8 mouse cellular contexts compared by ENCODE assay signal in the genomic region with DNA sequence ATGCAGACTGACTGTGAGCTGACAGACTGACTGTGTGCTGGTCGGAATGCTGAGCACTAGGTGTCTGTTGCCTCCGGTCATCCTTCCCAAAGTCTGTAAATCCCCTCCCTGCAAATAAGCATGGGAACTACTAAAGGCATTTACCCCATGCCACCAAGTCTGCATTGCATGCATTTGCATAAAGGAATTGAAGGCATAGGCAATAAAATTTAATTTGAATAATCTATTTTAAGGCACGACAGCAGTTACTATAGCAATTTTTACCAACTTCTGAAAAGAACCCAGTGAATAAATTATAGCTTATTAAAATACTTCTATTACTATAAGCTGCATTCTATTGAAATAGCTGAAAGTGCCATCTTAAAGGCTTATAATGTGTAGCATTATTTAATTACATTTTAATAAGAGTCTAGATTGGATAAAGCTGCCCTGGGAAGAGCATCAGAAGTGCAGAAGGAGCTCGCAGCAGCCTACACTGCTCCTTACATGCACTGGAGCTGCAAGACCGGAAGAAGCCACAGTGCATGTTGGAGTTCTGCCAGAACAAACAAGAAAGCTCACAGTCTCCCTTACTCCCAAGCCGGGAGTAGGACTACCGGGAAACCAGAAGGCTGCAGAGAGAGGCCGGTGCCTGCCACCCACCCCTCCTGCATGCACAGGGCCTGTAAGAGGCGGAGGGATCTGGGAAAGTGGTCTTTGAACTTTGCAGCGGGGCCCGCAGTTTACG. TPM values are rescaled to one million over a fixed set of nuclear protein-coding genes. Genes with fewer than 3 reads are reported as not detected.
DNase-seq lines count a peak whose midpoint lies in the region; ATAC-seq and TF ChIP-seq lines count a peak whose summit lies in the region.

No protein-coding gene starts in this region.

- peak; percentile 48 for DNase-seq in adrenal gland, postnatal 14 days
- DNase-seq in adrenal gland, postnatal 25 days, result no peak
- DNase-seq in brain, embryonic 14.5 days (ENCODE audit: low read depth), result peak; percentile 83
- peak; percentile 54 for DNase-seq in kidney, adult 18-20 months
- peak; percentile 37 for DNase-seq in lung, postnatal 0 days (ENCODE audit: low spot score)
- DNase-seq in spleen, postnatal 14 days (ENCODE audit: low spot score in 2 of 2), result no peak
- no peak for DNase-seq in gastrocnemius, postnatal 10 days
- no peak for DNase-seq in spleen, postnatal 36 days (ENCODE audit: low spot score in 2 of 2)

- TF ChIP-seq POLR2A in brain, embryonic 14.5 days (IDR thresholded peaks at IDR 0.05; ENCODE audit: borderline replicate concordance, extremely low read depth, insufficient read depth, insufficient read length, poor library complexity, severe bottlenecking), result no peak

- H3K4me3 ChIP-seq in lung, postnatal 0 days (ENCODE audit: low read depth, low read length), result peak overlapping the region; percentile 5; the same call in 1 of the 2 replicates

- H3K36me3 ChIP-seq in lung, postnatal 0 days (ENCODE audit: insufficient read depth, low read length), result no peaks in the 10 kb centered on the region

- no peak for TF ChIP-seq EP300 in lung, postnatal 0 days (IDR thresholded peaks at IDR 0.05)

- H3K27ac ChIP-seq in lung, postnatal 0 days (ENCODE audit: low read length), result peak overlapping the region; percentile 69

- no peak for TF ChIP-seq CTCF in brain, embryonic 14.5 days (IDR thresholded peaks at IDR 0.05; ENCODE audit: borderline replicate concordance, extremely low read depth, insufficient read depth, insufficient read length)
- no peak for TF ChIP-seq CTCF in lung, postnatal 0 days (IDR thresholded peaks at IDR 0.05)

- H3K9ac ChIP-seq in lung, postnatal 0 days (replicated peaks; ENCODE audit: low read depth), result no peak overlapping the region

- H3K27me3 ChIP-seq in lung, postnatal 0 days (replicated peaks; ENCODE audit: insufficient read depth, low read length), result no peaks in the 10 kb centered on the region

- peak overlapping the region; percentile 36 for H3K4me2 ChIP-seq in lung, postnatal 0 days (replicated peaks; ENCODE audit: low read depth, low read length)

- peaks cover 15% of the 10 kb centered on the region; the same call in 1 of the 2 replicates for H3K4me1 ChIP-seq in lung, postnatal 0 days (ENCODE audit: insufficient read depth, low read depth, low read length)

- H3K9me3 ChIP-seq in lung, postnatal 0 days (ENCODE audit: low read length), result no peaks in the 10 kb centered on the region

- ATAC-seq in lung, postnatal 0 days, result peak; percentile 53

- 24% methylated on average over 12 of the region's 12 CpGs for WGBS in lung, postnatal 0 days

RNA-seq across cellular contexts. Expression of a gene that starts 58.3 kb away (rescaled TPM):
- not detected in 2 replicates for total RNA-seq in adrenal gland, postnatal 14 days (2021)
- not detected in 2 replicates for total RNA-seq in adrenal gland, postnatal 25 days (2021)
- 0.16 and 0.25 TPM in 2 replicates for polyA plus RNA-seq in brain, embryonic 14.5 days (2012; rRNA removed)
- polyA plus RNA-seq in lung, postnatal 0 days (2015; fragmentation: Nextera tagmentation; extraction: Ambion mirVana), result 3.7 and 5.5 TPM in 2 replicates
- 100 to 1,000 TPM; 268 to 314 TPM for total RNA-seq in gastrocnemius, postnatal 10 days (2021)

Comparison
In these comparisons a context has a peak if more than half of its experiments do, and no peak if none do; other contexts are left out.
1. DNase-seq: peak in adrenal gland, postnatal 14 days (single experiment), brain, embryonic 14.5 days (single experiment), kidney, adult 18-20 months (single experiment) and lung, postnatal 0 days (single experiment); none in adrenal gland, postnatal 25 days (single experiment), spleen, postnatal 14 days (0 of 2), gastrocnemius, postnatal 10 days (single experiment) and spleen, postnatal 36 days (0 of 2).
2. RNA of a gene that starts 58.3 kb away (total RNA-seq): 268 to 314 TPM in gastrocnemius, postnatal 10 days; not detected in adrenal gland, postnatal 14 days and not detected in adrenal gland, postnatal 25 days; every median in the first group is over 100 times any median in the second.